Mouse (Mus musculus): ENCODE measurements at regions not wholly inside any gene's neighbourhood (a gene's known extent, or its start where the extent isn't known, plus 50 kb on each side); places are given as distances from the start of the nearest gene placed in this dataset.

DNA sequence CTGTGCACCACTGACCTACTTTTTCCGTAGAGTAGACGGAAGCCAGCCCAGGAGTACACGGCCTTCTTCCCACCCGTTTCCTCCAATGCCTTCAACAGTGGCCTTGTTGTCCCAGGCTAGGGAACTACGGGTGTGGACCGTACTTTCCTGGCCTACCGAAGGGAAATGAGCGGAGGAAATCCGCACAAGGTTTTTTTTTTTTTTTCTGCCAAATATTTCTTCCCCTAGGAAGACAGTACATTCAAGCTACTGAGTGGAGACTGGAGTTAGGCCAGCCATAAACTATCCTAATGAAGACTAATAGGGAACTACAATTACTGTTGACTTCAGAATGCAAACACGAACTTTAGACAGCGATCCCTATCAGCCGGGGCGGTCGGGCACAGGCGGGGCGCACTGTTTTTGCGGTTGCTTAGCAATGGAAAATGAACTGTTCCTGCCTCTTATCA, 177.3 kb downstream of the Ttc8 start:
- TF ChIP-seq POLR2A (IDR thresholded peaks at IDR 0.05; ENCODE audit: extremely low read depth, insufficient read depth, low read length) (no peak), CTCF (IDR thresholded peaks at IDR 0.05; ENCODE audit: extremely low read depth, insufficient read depth, low read length) (no peak)
